Mouse (Mus musculus) thymus, adult 2 months (tissue): ENCODE measurements around the gene Sdc3. TPM values are rescaled to one million over a fixed set of nuclear protein-coding genes. Genes with fewer than 3 reads are reported as not detected.
A peak's percentile ranks its signal among the peaks of the same experiment; 100 is the strongest.

Experiments
- DNase-seq: peaks from one replicate; pipeline ENCODE4 v3.0.0; 2021
- H3K27ac ChIP-seq: fragments of 200-500 bp; 2 replicates; pipeline ENCODE4 v1.5.1; 2012; ENCODE audit warnings: low read length, control low read depth; ENCODE audit not compliant: control insufficient read depth, insufficient read depth
- H3K27me3 ChIP-seq: fragments of 200-500 bp; 2 replicates; pipeline ENCODE4 v1.6.1; 2012; ENCODE audit warnings: mild to moderate bottlenecking, low read length, moderate library complexity, mixed read lengths; ENCODE audit not compliant: control insufficient read depth, insufficient read depth
- H3K36me3 ChIP-seq: fragments of 200-500 bp; 2 replicates; pipeline ENCODE4 v1.6.1; 2012; ENCODE audit warnings: mild to moderate bottlenecking, low read length, moderate library complexity; ENCODE audit not compliant: control insufficient read depth, insufficient read depth
- H3K4me1 ChIP-seq: fragments of 200-500 bp; replicated peaks from 2 replicates; pipeline ENCODE4 v1.6.1; 2012; ENCODE audit warnings: low read length; ENCODE audit not compliant: control insufficient read depth, insufficient read depth
- H3K4me3 ChIP-seq: fragments of 200-500 bp; 2 replicates; pipeline ENCODE4 v1.5.1; 2012; ENCODE audit warnings: mild to moderate bottlenecking, low read length, control low read depth, moderate library complexity; ENCODE audit not compliant: control insufficient read depth, insufficient read depth
- CTCF ChIP-seq: fragments of 200-500 bp; IDR thresholded peaks from 2 replicates; pipeline ENCODE4 v1.5.1; 2012; ENCODE audit warnings: mild to moderate bottlenecking, control low read depth, low read length, moderate library complexity, borderline replicate concordance; ENCODE audit not compliant: control insufficient read depth, poor library complexity, insufficient read depth; ENCODE audit errors: extremely low read depth
- POLR2A ChIP-seq: fragments of 200-500 bp; IDR thresholded peaks from 2 replicates; pipeline ENCODE4 v1.6.1; 2012; ENCODE audit warnings: mild to moderate bottlenecking, low read length, control low read depth, moderate library complexity; ENCODE audit not compliant: control insufficient read depth, poor library complexity, insufficient read depth; ENCODE audit errors: extremely low read depth
- WGBS: fragments of 180-500 bp; shearing (Covaris S2); methylation state at CpG from one replicate; pipeline ENCODE4 v1.1.7; 2018; 5-methylcytosine and 5-hydroxymethylcytosine counted together
- polyA plus RNA-seq: library from polyadenylated mRNA; depleted of rRNA; stranded (reverse); fragments of >200 nt; gene quantifications from 2 replicates; pipeline ENCODE4 v1.2.3, GENCODE M21; 2012

Sdc3 gene
- polyA plus RNA-seq, 1 experiment, result 97.5 TPM

DNA sequence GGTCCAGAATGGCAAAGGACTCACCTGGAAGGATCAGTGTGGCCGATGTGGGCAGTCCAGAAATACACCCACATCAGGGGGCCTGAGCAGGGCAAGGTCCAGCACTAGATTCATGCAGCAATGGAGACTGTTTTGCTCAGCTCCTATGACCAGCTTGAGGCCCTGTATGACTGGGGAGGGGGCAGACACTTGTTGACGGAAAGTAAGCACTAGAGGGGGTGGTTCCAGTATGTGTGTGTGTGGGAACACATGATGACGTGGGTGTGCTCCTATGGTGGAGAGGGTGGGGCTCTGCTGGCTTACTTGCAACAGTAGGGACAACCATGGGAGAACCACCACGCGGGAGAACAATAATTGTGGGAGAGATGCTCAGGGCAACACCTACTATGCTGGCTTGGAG, 70.2 kb downstream of the Sdc3 start:
- Histone ChIP-seq H3K36me3 (no peaks in the 10 kb centered on the region), H3K27me3 (no peaks in the 10 kb centered on the region)

DNA sequence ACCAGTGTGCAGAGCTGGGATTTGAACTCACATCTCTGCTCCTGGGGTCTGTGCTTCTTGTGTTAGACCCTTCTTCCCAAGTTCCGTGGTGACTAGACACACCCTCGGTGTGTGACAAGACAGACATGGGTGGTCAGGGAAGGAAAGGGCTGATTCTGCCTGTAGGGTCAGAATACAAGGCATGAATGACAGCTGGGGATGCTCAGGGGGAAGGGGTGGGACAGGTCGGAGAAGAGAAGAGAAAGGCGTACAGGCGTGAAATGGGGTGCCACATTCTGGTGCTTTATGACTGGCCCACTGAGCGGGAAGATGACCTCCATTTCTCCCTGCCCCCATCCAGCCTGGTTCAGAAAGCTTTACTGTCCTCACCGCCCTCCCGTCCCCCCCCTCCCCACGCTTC, 73.1 kb downstream of the Sdc3 start:
- WGBS, result 48% methylated on average over 9 of the region's 9 CpGs
- Histone ChIP-seq H3K27me3 (no peaks in the 10 kb centered on the region), H3K4me1 (no peaks in the 10 kb centered on the region), H3K36me3 (no peaks in the 10 kb centered on the region), H3K4me3 (no peak overlapping the region), H3K27ac (no peak overlapping the region)
- DNase-seq, result no peak
- TF ChIP-seq POLR2A (no peak), CTCF (no peak)

More for the DNA sequence above, 70.2 kb downstream of the Sdc3 start:
- WGBS, result 83% methylated on average over 5 of the region's 5 CpGs
- TF ChIP-seq CTCF, result no peak
- no peak for TF ChIP-seq POLR2A
- Histone ChIP-seq H3K4me1 (no peaks in the 10 kb centered on the region), H3K27ac (no peak overlapping the region), H3K4me3 (no peak overlapping the region)
- no peak for DNase-seq

DNA sequence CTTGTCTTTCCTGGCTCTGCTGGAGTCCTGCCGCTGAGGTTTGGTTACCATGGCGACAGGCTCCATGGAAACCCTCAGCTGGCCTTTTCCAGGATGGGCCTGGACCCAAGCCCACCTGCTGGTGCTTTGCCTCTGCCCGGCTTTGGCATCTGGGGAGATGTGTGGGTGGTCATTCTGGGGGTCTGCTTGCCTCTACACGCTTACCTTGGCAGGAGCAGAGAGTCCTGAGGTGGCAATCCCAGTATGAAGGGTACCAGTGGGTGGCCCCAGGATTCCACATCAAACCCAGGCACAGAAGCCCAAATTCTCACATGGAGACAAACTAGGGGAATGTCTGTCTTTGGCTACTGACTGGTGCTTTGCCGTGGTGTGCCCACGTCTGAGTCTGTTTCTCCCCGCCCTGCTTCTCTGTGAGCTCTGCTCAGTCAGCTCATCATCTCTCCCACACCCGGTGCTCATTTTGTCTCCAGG, 73.6 kb downstream of the Sdc3 start:
- 52% methylated on average over 8 of the region's 8 CpGs for WGBS

DNA sequence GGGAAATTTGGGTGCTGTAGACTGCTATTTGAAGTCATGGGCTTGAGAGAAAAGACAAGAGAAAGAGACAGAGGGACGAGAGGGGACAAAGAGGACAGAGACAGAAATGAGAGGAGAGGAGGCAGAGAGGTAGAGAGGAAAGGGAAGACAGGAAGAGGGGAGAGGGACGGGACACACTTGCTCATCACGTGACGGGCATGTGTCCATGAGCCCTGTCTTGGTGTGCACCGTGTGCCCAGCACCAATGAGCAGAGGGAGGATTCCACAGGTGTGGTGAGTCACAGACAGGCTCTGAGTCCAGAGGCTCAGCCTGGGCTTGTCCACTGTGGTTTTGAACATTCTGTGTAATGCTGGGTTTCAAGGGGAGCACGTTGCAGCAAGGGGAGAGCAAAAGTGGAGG, 75.6 kb downstream of the Sdc3 start:
- Histone ChIP-seq H3K27me3 (no peaks in the 10 kb centered on the region), H3K4me1 (no peaks in the 10 kb centered on the region), H3K36me3 (no peaks in the 10 kb centered on the region), H3K27ac (no peak overlapping the region), H3K4me3 (no peak overlapping the region)
- WGBS, result 60% methylated on average over 6 of the region's 6 CpGs
- DNase-seq, result no peak
- TF ChIP-seq CTCF (no peak), POLR2A (no peak)

More for the DNA sequence above, 73.6 kb downstream of the Sdc3 start:
- H3K27ac ChIP-seq, result no peak overlapping the region
- H3K4me3 ChIP-seq, result no peak overlapping the region
- no peak for DNase-seq
- H3K4me1 ChIP-seq, result no peaks in the 10 kb centered on the region
- TF ChIP-seq CTCF, result no peak
- TF ChIP-seq POLR2A, result no peak
- no peaks in the 10 kb centered on the region for H3K27me3 ChIP-seq
- H3K36me3 ChIP-seq, result no peaks in the 10 kb centered on the region

DNA sequence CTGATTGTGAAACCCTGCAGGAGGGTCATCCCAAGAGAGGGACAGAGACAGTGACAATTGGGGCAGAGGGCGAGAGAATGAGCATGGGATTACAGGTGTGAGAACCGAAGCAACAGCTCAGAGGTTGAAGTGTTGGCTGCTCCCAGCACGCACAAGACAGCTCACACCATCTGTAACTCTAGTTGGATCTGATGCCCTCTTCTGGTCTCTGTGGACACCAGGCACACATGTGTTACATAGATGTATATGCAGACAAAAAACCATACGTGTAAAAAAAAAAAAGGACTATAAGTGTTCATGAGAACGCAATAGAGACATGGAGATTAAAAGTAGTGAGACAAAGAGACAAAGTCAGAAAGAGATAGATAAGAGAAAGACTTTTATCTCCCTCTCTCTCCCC, 76.5 kb downstream of the Sdc3 start:
- TF ChIP-seq POLR2A (no peak), CTCF (no peak)
- WGBS, result 50% methylated on average over 5 of the region's 5 CpGs

DNA sequence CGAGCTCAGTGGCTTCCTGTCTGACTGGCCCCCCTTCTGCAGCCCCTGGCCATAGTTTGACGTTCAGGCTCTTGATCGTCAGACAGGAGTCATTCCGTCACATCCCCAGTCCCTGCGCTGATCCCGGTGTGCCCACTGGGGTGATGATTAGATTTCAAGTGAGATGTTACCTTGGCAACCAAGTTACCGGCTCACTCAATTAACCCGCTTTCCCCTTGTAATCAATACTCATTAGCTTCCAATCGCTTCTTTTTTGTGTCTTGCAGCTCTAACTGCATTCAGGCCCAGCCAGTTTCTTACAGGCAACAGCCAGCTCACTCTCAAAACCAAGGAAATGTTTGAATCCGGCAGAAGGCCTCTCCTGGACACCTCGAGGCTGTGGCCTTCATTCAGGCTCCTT, 80.1 kb downstream of the Sdc3 start:
- Histone ChIP-seq H3K4me3 (no peak overlapping the region), H3K27ac (no peak overlapping the region), H3K36me3 (no peaks in the 10 kb centered on the region), H3K27me3 (no peaks in the 10 kb centered on the region), H3K4me1 (no peaks in the 10 kb centered on the region)
- DNase-seq, result no peak
- TF ChIP-seq POLR2A (no peak), CTCF (no peak)
- 80% methylated on average over 11 of the region's 11 CpGs for WGBS

More for the DNA sequence above, 76.5 kb downstream of the Sdc3 start:
- DNase-seq, result no peak
- Histone ChIP-seq H3K27me3 (no peaks in the 10 kb centered on the region), H3K36me3 (no peaks in the 10 kb centered on the region), H3K4me1 (no peaks in the 10 kb centered on the region), H3K27ac (no peak overlapping the region), H3K4me3 (no peak overlapping the region)

DNA sequence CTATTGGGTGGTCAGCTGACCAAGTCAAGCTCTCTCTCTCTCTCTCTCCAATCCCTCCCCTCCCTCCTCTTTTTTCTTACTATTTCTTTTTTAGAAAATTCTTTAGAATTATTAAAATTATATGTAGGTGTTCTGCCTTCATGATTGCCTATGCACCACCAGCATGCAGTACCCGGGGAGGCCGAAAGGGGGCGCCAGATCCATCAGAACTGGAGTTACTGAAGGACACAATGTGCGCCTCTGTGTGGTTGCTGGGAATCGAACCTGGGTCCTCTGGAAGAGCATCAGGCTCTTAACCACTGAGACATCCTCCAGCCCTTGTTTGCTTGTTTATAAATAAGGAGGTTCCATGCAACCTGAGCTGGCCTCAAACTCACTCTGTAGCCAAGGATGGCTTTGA, 81.1 kb downstream of the Sdc3 start:
- H3K4me1 ChIP-seq, result no peaks in the 10 kb centered on the region
- no peaks in the 10 kb centered on the region for H3K36me3 ChIP-seq
- H3K27ac ChIP-seq, result no peak overlapping the region
- TF ChIP-seq CTCF (peak; percentile 25; the same call in 1 of the 2 replicates), POLR2A (no peak)
- 87% methylated on average over 5 of the region's 5 CpGs for WGBS
- no peaks in the 10 kb centered on the region for H3K27me3 ChIP-seq
- H3K4me3 ChIP-seq, result no peak overlapping the region
- no peak for DNase-seq
